Mouse (Mus musculus) hindbrain, embryonic 11.5 days (tissue): ENCODE measurements around the gene Med6. TPM values are rescaled to one million over a fixed set of nuclear protein-coding genes. Genes with fewer than 3 reads are reported as not detected.

ENCODE experiments used
- ATAC-seq: fragments of 200-750 bp; cut with Nextera tagmentation; 2 replicates; pipeline ENCODE4 v1.8.0; 2017; ENCODE audit warnings: mild to moderate bottlenecking, moderate TSS enrichment, moderate library complexity; ENCODE audit not compliant: low FRiP score
- DNase-seq: peaks from one replicate; pipeline ENCODE4 v3.0.0-alpha.2; 2015; ENCODE audit warnings: low spot score
- H3K27ac ChIP-seq: fragments of 300-500 bp; sonication (generic); 2 replicates; pipeline ENCODE4 v1.5.1; 2014; ENCODE audit warnings: mild to moderate bottlenecking, low read depth, low read length
- H3K27me3 ChIP-seq: fragments of 300-500 bp; sonication (generic); 2 replicates; pipeline ENCODE4 v1.6.1; 2014; ENCODE audit warnings: mild to moderate bottlenecking, low read length, moderate library complexity, mixed read lengths; ENCODE audit not compliant: control insufficient read depth, insufficient read depth
- H3K36me3 ChIP-seq: fragments of 300-500 bp; sonication (generic); 2 replicates; pipeline ENCODE4 v1.6.1; 2014; ENCODE audit warnings: mild to moderate bottlenecking, low read length, moderate library complexity, mixed read lengths; ENCODE audit not compliant: control insufficient read depth, insufficient read depth
- H3K4me1 ChIP-seq: fragments of 300-500 bp; sonication (generic); replicated peaks from 2 replicates; pipeline ENCODE4 v1.6.1; 2014; ENCODE audit warnings: low read length, mixed read lengths; ENCODE audit not compliant: control insufficient read depth, insufficient read depth
- H3K4me2 ChIP-seq: fragments of 300-500 bp; sonication (generic); replicated peaks from 2 replicates; pipeline ENCODE4 v1.6.1; 2014; ENCODE audit warnings: mild to moderate bottlenecking, low read depth, low read length
- H3K4me3 ChIP-seq: fragments of 300-500 bp; sonication (generic); 2 replicates; pipeline ENCODE4 v1.5.1; 2014; ENCODE audit warnings: low read depth, low read length
- H3K9ac ChIP-seq: fragments of 300-500 bp; sonication (generic); 2 replicates; pipeline ENCODE4 v1.6.1; 2014; ENCODE audit warnings: low read depth, low read length
- H3K9me3 ChIP-seq: fragments of 300-500 bp; sonication (generic); 2 replicates; pipeline ENCODE4 v1.6.1; 2016; ENCODE audit warnings: low read length; ENCODE audit not compliant: control insufficient read depth
- WGBS: fragments of 180-500 bp; shearing (Covaris S2); extraction: QIAGEN DNeasy Blood & Tissue Kit; methylation state at CpG from one replicate; pipeline ENCODE4 v1.1.7; 2014; 5-methylcytosine and 5-hydroxymethylcytosine counted together
- polyA plus RNA-seq: library from polyadenylated mRNA; unstranded; fragments of >200 nt; fragmentation: Nextera tagmentation; extraction: Ambion mirVana; gene quantifications from 2 replicates; pipeline ENCODE4 v1.2.1, GENCODE M21; 2014

Gene Med6
- polyA plus RNA-seq, 1 experiment from 2014 or later = 72.0 TPM

- H3K4me1 ChIP-seq = peaks cover 3% of the 10 kb centered on the region; the same call in 1 of the 2 replicates
Measured at GRCm38 (mm10) chr12:81627426-81627825, 32.6 kb upstream of the Med6 start.

GRCm38 (mm10) chr12:81626226-81626861 lies 31.5 kb upstream of the Med6 start:
- Histone ChIP-seq H3K4me2 (no peak overlapping the region), H3K27ac (no peak overlapping the region), H3K4me3 (no peak overlapping the region), H3K27me3 (no peaks in the 10 kb centered on the region), H3K36me3 (no peaks in the 10 kb centered on the region), H3K4me1 (no peaks in the 10 kb centered on the region), H3K9ac (no peak overlapping the region), H3K9me3 (no peaks in the 10 kb centered on the region)
- WGBS = 78% methylated on average over 12 of the region's 12 CpGs
- no peak for DNase-seq
- no peak for ATAC-seq

More at GRCm38 (mm10) chr12:81627426-81627825, 32.6 kb upstream of the Med6 start:
- Histone ChIP-seq H3K27ac (no peak overlapping the region), H3K4me2 (no peak overlapping the region), H3K4me3 (no peak overlapping the region), H3K36me3 (no peaks in the 10 kb centered on the region), H3K9me3 (no peaks in the 10 kb centered on the region), H3K27me3 (no peaks in the 10 kb centered on the region), H3K9ac (no peak overlapping the region)
- ATAC-seq (no peak), DNase-seq (no peak)
- WGBS = 87% methylated on average over 6 of the region's 6 CpGs

- Histone ChIP-seq H3K9me3 (no peaks in the 10 kb centered on the region), H3K4me2 (no peak overlapping the region), H3K4me3 (no peak overlapping the region), H3K27ac (no peak overlapping the region), H3K4me1 (no peaks in the 10 kb centered on the region), H3K36me3 (no peaks in the 10 kb centered on the region), H3K27me3 (no peaks in the 10 kb centered on the region), H3K9ac (no peak overlapping the region)
- 77% methylated on average over 4 of the region's 4 CpGs for WGBS
- no peak for ATAC-seq
- no peak for DNase-seq
Measured at GRCm38 (mm10) chr12:81623377-81623776, 28.6 kb upstream of the Med6 start.

- H3K9me3 ChIP-seq = no peaks in the 10 kb centered on the region
- no peaks in the 10 kb centered on the region for H3K4me1 ChIP-seq
- 27% methylated on average over 5 of the region's 5 CpGs for WGBS
- no peak overlapping the region for H3K4me3 ChIP-seq
- H3K27me3 ChIP-seq = no peaks in the 10 kb centered on the region
- H3K27ac ChIP-seq = no peak overlapping the region
- H3K4me2 ChIP-seq = no peak overlapping the region
- DNase-seq (peak; percentile 90), ATAC-seq (no peak)
- H3K9ac ChIP-seq = no peak overlapping the region
- no peaks in the 10 kb centered on the region for H3K36me3 ChIP-seq
Measured at GRCm38 (mm10) chr12:81619302-81619701, 24.5 kb upstream of the Med6 start.

GRCm38 (mm10) chr12:81616980-81617379 lies 22.2 kb upstream of the Med6 start:
- no peaks in the 10 kb centered on the region for H3K27me3 ChIP-seq
- no peak overlapping the region for H3K27ac ChIP-seq
- no peak overlapping the region for H3K4me3 ChIP-seq
- ATAC-seq = no peak
- 61% methylated on average over 7 of the region's 7 CpGs for WGBS
- no peaks in the 10 kb centered on the region for H3K36me3 ChIP-seq
- no peaks in the 10 kb centered on the region for H3K9me3 ChIP-seq
- no peak overlapping the region for H3K9ac ChIP-seq
- no peak for DNase-seq
- H3K4me2 ChIP-seq = no peak overlapping the region
- H3K4me1 ChIP-seq = no peaks in the 10 kb centered on the region

- no peak for ATAC-seq
- no peaks in the 10 kb centered on the region for H3K27me3 ChIP-seq
- H3K27ac ChIP-seq = no peak overlapping the region
- H3K4me2 ChIP-seq = no peak overlapping the region
- no peaks in the 10 kb centered on the region for H3K4me1 ChIP-seq
- H3K9me3 ChIP-seq = no peaks in the 10 kb centered on the region
- no peak overlapping the region for H3K4me3 ChIP-seq
- WGBS = 82% methylated on average over 6 of the region's 6 CpGs
- no peak for DNase-seq
- H3K9ac ChIP-seq = no peak overlapping the region
- no peaks in the 10 kb centered on the region for H3K36me3 ChIP-seq
Measured at GRCm38 (mm10) chr12:81615807-81616206, 21.0 kb upstream of the Med6 start.

GRCm38 (mm10) chr12:81609445-81609844 lies 14.6 kb upstream of the Med6 start:
- no peak overlapping the region for H3K4me3 ChIP-seq
- no peak overlapping the region for H3K27ac ChIP-seq
- H3K9ac ChIP-seq = no peak overlapping the region
- H3K4me2 ChIP-seq = no peak overlapping the region
- ATAC-seq = no peak
- no peak for DNase-seq
- H3K36me3 ChIP-seq = no peaks in the 10 kb centered on the region
- no peaks in the 10 kb centered on the region for H3K4me1 ChIP-seq
- no peaks in the 10 kb centered on the region for H3K27me3 ChIP-seq
- H3K9me3 ChIP-seq = no peaks in the 10 kb centered on the region

GRCm38 (mm10) chr12:81604995-81605784 lies 10.4 kb upstream of the Med6 start:
- ATAC-seq (no peak), DNase-seq (no peak)
- H3K4me3 ChIP-seq = no peak overlapping the region
- no peak overlapping the region for H3K27ac ChIP-seq
- H3K9ac ChIP-seq = no peak overlapping the region
- no peaks in the 10 kb centered on the region for H3K27me3 ChIP-seq
- H3K4me2 ChIP-seq = no peak overlapping the region
- no peaks in the 10 kb centered on the region for H3K9me3 ChIP-seq
- no peaks in the 10 kb centered on the region for H3K4me1 ChIP-seq
- WGBS = 66% methylated on average over 5 of the region's 5 CpGs
- no peaks in the 10 kb centered on the region for H3K36me3 ChIP-seq
